Mouse (Mus musculus): ENCODE measurements around the gene Nudt1.

Gene Nudt1

GRCm38 (mm10) chr5:140321042-140321755 lies at the start of gene Nudt1, which contains the start of gene Mad1l1:
Nudt1 (plus strand) TSS chr5:140321656.
Mad1l1 (minus strand) TSS chr5:140321552.
- DNase-seq (ENCODE audit: low read depth, low spot score): peak; percentile 99

- no peak for DNase-seq (ENCODE audit: low read depth, low spot score)
Measured at GRCm38 (mm10) chr5:140276779-140277178, 44.7 kb upstream of the Nudt1 start.

DNA sequence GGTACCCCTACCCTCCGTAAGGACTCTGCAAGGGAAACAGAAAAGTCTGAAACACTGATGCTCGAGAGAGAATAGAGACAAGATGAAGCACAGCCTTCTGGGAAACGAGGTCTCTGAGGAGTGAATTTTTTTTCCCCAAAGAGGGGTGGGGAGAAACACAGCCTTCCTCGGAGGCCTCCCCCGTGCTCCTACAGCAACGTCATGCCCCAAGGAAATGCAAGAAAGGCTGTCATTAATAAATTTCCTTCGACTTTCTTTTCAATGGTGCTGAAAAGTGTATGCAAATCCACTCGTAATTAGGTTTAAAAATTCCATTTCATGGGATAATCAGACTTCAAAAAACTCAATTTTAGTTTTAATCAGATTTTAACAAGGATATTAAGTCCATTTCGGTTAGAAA lies 41.3 kb upstream of the Nudt1 start:
- DNase-seq (ENCODE audit: low read depth, low spot score): no peak

DNA sequence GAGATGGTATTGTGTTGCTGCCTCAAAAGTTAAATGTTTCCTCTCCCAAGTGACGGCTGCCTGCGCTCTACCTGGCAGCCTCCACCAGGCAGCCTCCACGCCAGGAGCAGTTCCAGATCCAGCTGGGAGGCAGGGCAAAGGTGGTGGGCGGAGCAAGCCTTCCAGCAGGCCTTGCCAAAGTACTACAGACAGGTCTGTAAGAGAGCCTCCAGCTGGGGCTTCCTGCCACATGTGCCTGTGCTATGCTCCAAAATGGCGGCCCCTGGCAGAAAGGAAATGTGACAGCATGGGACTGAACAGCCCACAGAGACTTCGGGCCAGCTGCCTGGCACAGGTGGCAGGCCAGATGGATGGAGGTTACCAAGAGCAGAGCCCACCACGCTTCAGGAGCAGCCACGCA lies 39.1 kb upstream of the Nudt1 start:
- peak; percentile 16 for DNase-seq (ENCODE audit: low read depth, low spot score)

GRCm38 (mm10) chr5:140282900-140283299 lies 38.6 kb upstream of the Nudt1 start:
- DNase-seq (ENCODE audit: low read depth, low spot score): no peak

- no peak for DNase-seq (ENCODE audit: low read depth, low spot score)
Measured at GRCm38 (mm10) chr5:140284011-140284410, 37.4 kb upstream of the Nudt1 start.

GRCm38 (mm10) chr5:140284761-140285160 lies 36.7 kb upstream of the Nudt1 start:
- DNase-seq (ENCODE audit: low read depth, low spot score): no peak

DNA sequence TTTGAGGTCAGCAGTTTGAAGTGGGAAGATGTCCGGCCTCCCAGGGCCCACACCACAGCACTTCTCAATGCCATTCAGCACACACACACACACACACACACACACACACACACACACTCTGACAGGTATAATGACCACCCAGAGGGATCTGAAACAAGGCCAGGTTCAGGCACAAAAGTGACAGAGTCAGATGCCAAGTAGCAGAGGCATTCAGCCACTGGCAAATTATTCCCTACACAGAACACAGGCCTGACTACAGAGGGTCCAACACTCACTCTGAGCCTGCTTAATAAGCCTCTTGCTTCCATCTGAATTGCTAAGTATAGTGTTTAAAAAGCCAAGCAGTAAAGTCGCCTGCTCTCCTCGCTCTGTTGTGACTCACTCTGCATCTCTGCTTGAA lies 33.2 kb upstream of the Nudt1 start:
- no peak for DNase-seq (ENCODE audit: low read depth, low spot score)

GRCm38 (mm10) chr5:140289161-140289560 lies 32.3 kb upstream of the Nudt1 start:
- DNase-seq (ENCODE audit: low read depth, low spot score): no peak

DNA sequence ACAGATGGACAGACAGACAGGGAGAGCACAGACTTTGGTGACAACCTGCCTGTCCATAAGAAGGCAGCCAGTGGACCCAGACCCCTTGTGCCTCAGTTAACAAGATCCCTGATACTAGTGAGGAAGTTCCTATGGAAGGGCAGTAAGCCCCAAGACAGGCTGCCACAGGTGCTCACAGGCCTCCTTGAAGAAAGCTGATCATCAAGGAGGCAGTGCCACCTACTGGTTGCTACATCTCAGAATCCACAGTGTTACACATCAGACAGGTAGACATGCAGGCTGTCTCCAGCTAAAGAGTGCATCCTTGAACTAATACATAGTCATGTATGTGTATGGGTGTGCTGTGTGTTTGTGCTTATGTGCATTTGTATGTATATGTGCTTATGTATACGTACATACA lies 29.3 kb upstream of the Nudt1 start:
- DNase-seq (ENCODE audit: low read depth, low spot score): peak; percentile 77

DNA sequence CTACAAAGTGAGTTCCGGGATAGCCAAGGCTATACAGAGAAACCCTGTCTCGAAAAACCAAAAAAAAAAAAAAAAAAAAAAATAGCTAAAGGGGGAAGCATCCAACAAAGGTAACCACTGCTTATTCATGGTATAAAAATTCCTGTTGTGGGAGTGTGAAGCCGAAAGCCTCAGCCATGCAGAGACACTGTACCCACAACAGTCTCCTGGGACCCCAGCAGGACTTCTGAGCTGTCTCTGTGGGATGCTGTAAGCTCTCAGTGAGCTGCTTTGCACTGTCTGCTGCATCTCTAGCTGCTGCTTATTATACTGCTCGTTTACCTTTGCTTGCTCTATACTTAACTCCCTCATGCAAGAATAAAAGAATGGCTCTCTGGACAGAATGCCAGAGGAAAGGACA lies 23.2 kb upstream of the Nudt1 start:
- no peak for DNase-seq (ENCODE audit: low read depth, low spot score)

DNA sequence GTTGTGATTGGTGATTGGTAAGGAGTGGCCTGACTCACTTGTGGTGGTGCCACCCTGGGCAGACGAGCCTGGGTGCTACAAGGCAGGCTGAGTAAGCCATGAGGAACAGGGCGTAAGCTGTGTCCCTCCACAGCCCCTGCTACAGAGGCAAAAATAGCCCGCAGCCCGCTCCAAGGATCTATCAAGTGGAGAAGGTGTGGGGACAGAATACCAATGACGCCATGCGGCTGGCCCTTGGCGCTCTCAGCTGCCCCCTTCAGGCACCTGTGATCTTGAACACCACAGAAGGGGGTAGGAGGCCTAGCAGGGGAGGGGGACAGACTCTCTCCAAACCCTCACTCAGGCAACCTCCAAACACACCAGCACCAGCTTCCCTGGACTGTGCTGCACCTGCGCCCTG lies 15.4 kb upstream of the Nudt1 start:
- no peak for DNase-seq (ENCODE audit: low read depth, low spot score)

DNA sequence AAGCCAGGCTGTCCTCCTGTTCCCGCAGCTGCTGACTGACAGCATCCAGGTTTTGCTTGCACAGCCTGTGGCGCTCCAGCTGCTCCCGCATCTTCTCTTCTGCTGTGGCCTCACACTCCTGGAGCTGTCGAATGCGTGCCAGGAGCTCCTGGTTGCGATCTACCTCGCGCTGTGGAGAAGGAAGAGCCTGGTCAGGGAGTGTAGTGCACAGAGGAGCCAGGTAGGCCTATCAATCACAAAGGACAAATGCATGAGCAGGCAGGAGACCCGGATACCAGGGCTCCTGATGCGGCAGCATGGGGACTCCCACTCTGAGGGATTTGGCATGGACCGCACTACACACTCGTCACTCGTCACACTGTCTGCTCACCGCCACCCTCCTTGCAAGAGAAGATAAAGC lies 13.9 kb upstream of the Nudt1 start:
- no peak for DNase-seq (ENCODE audit: low read depth, low spot score)

- DNase-seq (ENCODE audit: low read depth, low spot score): no peak
Measured at GRCm38 (mm10) chr5:140316716-140317115, 4.7 kb upstream of the Nudt1 start.

DNA sequence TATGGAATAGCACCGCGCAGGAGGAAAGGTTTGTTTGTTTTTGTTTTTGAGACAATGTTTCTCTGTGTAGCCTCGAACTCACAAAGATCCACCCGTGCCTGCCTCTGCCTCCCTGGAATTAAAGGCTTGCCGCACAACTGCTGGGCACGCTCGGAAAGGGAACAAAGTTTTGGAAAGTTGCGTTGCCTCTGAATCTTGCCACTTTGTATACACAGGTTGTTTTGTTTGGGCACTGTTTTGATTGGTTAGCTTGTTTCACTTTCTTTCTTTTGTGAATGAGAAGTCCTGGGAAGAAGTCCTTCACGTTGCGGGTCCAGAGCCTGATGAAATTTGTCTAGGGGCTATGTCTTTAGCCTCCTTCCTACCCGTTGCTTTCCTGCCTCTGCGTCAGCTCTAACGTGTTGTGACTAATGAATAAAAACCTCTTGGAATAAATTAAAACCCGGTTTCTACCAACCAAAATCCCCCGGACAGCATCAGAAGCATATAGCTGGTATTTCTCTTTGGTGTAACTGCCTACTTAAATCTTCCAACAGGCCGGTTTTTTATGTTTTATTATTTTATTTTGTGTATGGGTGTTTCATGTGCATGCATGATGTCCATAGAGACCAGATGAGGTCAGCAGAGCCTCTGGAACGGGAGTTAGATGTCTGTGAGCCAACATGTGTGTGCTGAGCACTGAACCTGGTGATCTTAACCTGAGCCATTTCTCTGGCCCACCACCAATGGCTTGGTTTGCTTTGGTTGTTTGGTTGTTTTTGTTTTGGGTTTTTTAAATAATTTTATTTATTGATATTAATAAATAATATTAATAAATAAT lies 510 bp downstream of the Nudt1 start:
- DNase-seq (ENCODE audit: low read depth, low spot score): no peak

DNA sequence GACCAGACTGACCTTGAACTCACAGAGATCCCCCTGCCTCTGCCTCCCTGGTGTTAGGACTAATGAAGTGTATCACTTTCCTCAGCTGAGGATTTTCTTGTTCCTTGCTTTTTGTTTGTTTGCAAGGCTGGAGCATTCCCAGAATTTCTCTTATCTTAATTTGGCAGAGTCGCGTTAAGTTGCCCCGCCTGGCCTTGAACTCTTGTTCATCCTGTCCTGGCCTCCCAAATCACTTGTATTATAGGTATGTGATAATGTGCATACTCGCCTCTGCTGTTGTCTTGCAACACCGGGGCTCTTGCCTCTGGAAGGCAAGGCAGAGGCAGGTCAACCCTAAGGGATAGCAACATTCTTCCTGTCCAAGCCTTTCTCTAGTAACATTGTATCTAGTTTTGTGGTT lies 2.6 kb downstream of the Nudt1 start:
- no peak for DNase-seq (ENCODE audit: low read depth, low spot score)

- DNase-seq (ENCODE audit: low read depth, low spot score): peak; percentile 87
Measured at GRCm38 (mm10) chr5:140331615-140332512, 10.4 kb downstream of the Nudt1 start, which contains the start of gene Mrm2. Mrm2 (minus strand) TSS chr5:140331898.

GRCm38 (mm10) chr5:140332519-140332918 lies 11.1 kb downstream of the Nudt1 start:
- no peak for DNase-seq (ENCODE audit: low read depth, low spot score)

DNA sequence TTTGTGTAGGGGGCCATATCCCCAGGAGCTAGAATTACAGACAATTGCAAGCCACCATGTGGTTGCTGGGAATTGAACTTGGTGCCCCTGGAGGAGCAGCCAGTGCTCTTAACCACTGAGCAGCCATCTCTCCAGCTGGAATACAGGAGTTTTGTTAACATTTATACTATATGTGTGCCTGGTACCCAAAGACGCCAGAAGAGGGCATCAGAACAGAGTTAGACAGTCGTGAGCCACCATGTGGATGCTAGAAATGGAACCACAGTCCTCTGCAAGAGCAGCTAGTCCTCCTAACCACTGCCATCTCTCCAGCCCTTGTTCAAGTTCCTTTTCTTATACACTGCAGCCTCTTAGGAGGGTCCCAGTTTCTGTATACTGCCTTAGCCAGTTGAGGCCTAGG lies 12.2 kb downstream of the Nudt1 start:
- DNase-seq (ENCODE audit: low read depth, low spot score): peak; percentile 32

- peak; percentile 28 for DNase-seq (ENCODE audit: low read depth, low spot score)
Measured at GRCm38 (mm10) chr5:140336680-140337079, 15.2 kb downstream of the Nudt1 start.

DNA sequence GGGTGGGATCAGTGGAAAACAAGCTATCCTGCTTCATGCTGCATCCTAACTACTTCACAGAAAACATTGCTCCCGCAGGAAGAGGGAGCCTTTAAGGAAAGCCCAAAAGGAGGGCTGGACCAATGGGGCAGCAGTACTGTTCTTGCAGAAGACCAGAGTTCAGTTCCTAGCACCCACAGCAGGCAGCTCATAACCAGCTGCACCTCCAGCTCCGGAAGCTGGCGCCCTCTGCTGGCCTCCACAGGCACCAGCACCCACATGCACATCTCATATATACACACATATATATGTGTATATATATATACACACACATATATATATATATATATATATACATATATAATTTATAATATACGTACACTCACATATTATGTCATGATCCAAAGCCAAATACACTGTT lies 17.3 kb downstream of the Nudt1 start:
- DNase-seq (ENCODE audit: low read depth, low spot score): no peak

DNA sequence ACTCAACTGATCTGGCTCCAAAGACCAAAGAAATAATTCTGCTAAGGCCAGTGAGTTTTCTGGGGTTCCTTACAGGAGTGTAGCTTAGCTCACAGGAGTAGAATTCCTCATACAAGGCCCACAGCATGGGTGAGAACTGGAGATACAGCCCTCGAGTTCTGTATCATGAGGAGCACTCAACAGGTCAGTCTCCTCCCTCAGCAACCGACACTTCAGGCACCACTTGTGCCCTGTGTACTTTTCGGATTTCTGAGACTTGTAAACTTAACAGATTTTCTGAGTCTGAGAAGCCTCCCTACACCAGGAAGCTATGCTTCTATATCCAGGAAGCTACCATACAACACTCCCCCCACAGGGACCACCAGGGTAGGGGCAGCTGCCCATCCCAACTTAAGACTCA lies 18.4 kb downstream of the Nudt1 start:
- no peak for DNase-seq (ENCODE audit: low read depth, low spot score)

Measured in CD4-positive helper T cell, adult 2 months (primary cell).